Mouse (Mus musculus) R1 (cell line): ENCODE data around the gene Serpinb5.
A peak's percentile ranks its signal among the peaks of the same experiment; 100 is the strongest.
"Not testable (repeated sequence)": the region's sequence is repeated elsewhere in the genome, so short reads cannot be mapped to it uniquely, and the experiment has no call there.

Experiments
- DNase-seq: peaks from one replicate; pipeline ENCODE4 v3.0.0-alpha.2; 2018; ENCODE audit warnings: low read depth, low spot score

Gene Serpinb5

DNA sequence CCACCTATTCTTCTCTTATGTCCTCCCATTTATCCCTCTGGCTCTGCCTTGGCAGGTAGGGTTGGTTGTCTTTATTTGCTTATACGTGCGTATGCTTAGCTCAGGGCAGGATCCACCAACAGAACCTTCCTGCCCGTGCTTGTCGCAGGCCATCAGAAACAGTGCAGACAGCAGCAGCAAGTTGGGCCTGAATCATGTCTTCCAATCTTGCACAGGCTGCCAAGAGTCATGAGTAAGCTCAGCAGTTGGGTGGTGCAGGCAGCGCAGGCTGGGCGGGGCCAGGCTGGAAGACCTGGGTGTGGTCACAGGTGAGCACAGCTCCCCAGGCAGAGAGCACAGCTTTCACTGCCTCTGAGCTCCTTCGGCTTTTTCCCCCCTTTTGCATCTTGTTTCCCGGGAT, at the start of gene Serpinb5:
TSS of gene Serpinb5 (plus strand) at position 327 of the 400 bp plus-strand sequence.
- peak; percentile 15 for DNase-seq

DNA sequence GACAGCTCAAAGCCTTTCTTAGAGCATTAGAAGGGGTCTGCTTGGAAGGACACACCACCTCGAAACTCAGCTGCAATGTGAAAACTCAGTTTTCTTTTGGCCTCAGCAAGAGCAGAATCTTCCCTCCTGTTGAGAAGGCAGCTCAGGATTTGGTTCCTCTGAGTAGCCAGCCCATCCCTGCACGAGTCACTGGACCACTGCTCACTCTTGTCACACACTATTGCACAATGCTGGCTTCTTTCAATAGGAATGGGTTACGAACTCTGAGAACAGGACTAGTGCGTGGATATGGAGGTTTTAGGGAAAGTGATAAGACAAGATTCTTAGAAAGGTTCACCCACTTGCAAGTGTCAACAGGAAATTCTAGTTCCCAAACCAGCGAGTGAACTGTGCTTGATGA, 46.1 kb upstream of the Serpinb5 start:
- DNase-seq = no peak

DNA sequence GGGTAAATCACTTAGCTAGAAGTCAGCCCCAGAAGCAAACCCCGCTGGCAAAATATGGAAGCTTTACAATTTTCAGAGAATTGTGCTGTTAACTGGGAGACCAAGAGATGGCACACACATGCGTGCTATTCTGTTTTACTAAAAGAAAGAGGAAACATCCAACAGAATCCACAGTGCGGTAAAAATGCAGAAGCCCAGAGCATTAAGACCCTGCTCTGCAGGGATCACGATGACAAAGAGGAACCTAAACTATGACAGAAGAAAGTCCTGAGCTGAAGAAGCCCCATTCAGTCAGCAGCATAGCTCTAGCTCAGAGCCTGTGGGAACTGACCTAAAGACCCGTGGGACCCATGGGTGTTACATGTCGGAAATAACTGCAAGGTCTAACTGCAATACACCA, 45.7 kb upstream of the Serpinb5 start:
- no peak for DNase-seq

GRCm38 (mm10) chr1:106816766-106817165, 44.2 kb upstream of the Serpinb5 start:
- peak; percentile 23 for DNase-seq

- DNase-seq = peak; percentile 22
Observed at GRCm38 (mm10) chr1:106818323-106818722, 42.6 kb upstream of the Serpinb5 start.

- DNase-seq = no peak
Observed at GRCm38 (mm10) chr1:106822297-106822696, 38.7 kb upstream of the Serpinb5 start.

- no peak for DNase-seq
Observed at GRCm38 (mm10) chr1:106828784-106829183, 32.2 kb upstream of the Serpinb5 start.

DNA sequence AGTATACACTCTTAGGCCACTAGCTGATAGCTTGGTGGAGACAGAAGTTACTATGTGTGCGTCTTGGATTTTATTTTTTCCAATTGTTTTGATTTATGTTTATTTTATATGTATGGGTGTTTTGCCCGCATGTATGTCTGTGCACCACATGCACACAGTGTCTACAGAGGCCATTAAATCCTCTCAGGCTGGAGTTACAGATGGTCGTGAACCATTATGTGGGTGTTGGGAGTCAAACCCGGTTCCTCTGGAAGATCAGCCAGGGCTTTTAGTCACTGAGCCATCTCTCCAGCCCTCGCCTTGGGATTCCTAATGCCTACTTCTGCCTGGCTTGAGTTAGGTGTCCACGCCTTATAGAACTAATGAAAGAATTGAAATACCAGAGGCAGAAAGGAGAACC, 4.6 kb downstream of the Serpinb5 start:
- DNase-seq = no peak

GRCm38 (mm10) chr1:106866029-106866428, 5.1 kb downstream of the Serpinb5 start:
- no peak for DNase-seq

- no peak for DNase-seq
Observed at GRCm38 (mm10) chr1:106866768-106867167, 5.8 kb downstream of the Serpinb5 start.

GRCm38 (mm10) chr1:106869986-106870385, 9.0 kb downstream of the Serpinb5 start:
- DNase-seq = no peak

DNA sequence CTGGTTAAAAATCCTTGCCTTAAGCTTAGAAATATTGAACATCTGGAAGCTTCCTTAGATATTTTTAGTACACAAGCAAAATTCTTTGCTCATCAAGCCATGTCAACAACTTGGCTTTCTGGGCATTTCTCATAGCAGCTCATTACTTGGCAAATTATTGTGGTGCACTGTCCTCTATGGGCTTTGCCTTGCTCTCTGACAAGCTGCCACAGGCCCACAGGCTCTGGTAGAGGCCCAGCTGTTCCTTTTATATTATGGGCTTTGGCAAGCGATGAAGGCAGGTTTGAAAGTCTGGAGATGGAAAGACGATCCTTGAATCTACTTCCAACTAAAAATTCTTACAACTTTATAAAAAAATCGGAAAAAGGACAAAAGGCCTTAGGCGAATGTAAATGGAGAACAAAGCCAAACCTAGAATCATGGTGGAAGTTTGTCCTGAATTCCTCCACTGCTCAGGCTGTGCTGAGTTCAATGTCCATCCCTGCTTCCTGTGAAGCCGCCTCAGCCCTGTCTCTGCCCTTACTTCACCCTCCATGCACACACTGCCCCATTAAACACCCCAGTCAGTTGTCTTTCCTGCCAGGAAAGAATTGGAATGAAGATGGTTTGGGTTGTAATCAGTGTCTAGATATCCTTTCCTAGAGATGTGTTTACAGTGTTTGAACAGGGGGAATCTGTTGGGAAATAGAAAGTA, 14.4 kb downstream of the Serpinb5 start:
- DNase-seq = no peak

DNA sequence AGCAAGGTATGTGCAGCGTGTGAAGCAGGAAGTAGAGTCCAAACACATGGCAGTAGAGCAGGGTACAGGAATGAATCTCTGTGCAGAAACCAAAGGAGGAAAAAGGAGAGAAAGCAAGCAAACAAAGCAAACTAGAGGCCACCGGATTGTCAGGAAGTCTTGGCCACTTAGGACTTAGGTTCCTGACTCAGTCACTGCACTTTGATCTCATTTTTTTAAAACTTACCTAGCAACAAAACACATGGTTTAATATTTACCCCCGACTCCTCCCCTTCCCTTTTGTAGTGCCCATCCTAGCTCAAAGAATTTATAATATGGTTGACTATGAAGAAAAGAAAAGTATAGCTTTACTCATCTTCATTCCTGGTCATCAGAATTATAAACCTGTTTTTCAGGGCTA, 15.2 kb downstream of the Serpinb5 start:
- no peak for DNase-seq

DNA sequence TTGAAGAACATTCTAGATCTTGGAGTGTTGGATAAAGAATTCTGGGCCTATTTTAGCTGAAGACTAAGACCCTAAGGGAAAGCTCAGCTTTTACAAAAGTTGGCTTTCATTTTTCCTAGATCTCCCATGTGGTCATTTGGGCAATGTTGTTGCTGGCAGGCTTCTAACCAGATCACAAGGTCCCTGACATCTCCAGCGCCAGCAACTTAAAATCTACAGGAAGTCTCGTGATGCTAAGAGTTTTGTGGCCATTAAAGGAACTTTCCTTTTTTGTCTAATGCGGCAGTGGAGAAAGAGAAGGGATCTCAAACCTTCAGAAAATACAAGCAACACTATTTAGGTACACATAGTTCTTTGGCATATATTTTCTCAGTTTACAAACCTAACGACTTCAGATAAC, 21.8 kb downstream of the Serpinb5 start:
- DNase-seq = no peak

- DNase-seq = no peak
Observed at GRCm38 (mm10) chr1:106883369-106883768, 22.4 kb downstream of the Serpinb5 start.

DNA sequence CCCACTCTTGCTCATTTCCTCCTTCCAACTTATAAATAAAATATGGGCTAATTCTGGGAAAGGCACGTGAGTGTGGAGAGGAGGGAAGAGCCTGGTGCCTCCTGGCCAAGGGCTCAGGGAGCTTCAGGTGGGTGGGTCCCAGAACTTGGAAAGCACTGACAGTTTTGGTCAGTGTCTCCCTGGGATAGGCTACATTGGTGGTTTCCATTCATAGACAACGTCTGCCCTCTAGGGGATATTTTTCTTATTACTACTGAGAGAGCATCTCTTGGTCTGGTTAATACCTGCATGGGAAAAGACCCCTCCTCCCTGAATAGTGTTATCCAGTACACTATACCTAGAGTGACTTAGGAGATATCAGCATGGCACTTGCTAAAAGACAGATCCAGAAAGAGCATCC, 22.8 kb downstream of the Serpinb5 start:
- DNase-seq = peak; percentile 51

GRCm38 (mm10) chr1:106895142-106895541, 34.2 kb downstream of the Serpinb5 start:
- not testable (repeated sequence) for DNase-seq

GRCm38 (mm10) chr1:106901406-106901805, 40.4 kb downstream of the Serpinb5 start:
- DNase-seq = peak; percentile 57

GRCm38 (mm10) chr1:106931954-106932353, 71.0 kb downstream of the Serpinb5 start:
- no peak for DNase-seq
